Mouse (Mus musculus): ENCODE data around the gene Prnp. TPM values are rescaled to one million over a fixed set of nuclear protein-coding genes. Genes with fewer than 3 reads are reported as not detected.

The Prnp gene
- polyA plus RNA-seq, 1 experiment from 2014 or later, result 49.6 TPM

DNA sequence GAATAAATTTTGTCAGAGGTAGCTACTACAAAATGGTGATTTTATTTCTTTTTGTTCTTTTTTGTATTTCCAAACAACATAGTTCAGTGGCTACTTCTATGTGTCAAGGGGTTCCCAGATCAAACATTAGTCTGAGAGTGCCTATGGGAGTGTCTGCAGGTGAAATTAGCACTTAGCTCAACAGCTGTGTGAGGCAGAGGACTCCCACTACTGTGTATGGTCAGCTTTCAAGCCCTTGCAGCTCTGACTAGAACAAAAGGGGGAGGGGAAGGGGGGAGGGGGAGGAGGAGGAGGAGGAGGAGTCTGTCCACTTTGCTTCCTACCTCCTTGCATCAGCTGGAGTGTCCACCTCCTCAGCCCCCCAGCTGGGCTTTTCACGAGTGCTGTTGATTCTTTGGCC, 34.6 kb downstream of the Prnp start:
- Histone ChIP-seq H3K27me3 (ENCODE audit: insufficient read depth, low read length) (no peaks in the 10 kb centered on the region), H3K27ac (ENCODE audit: low read length) (no peak overlapping the region), H3K36me3 (ENCODE audit: insufficient read depth, low read length) (no peaks in the 10 kb centered on the region), H3K4me2 (replicated peaks; ENCODE audit: low read depth, low read length) (no peak overlapping the region), H3K4me1 (ENCODE audit: insufficient read depth, low read length) (no peaks in the 10 kb centered on the region), H3K9ac (replicated peaks; ENCODE audit: low read length) (no peak overlapping the region), H3K9me3 (ENCODE audit: low read length) (no peaks in the 10 kb centered on the region), H3K4me3 (ENCODE audit: low read length) (no peak overlapping the region)
- WGBS, result 32% methylated on average over 1 of the region's 1 CpGs
- no peak for ATAC-seq (ENCODE audit: low FRiP score, low TSS enrichment)

DNA sequence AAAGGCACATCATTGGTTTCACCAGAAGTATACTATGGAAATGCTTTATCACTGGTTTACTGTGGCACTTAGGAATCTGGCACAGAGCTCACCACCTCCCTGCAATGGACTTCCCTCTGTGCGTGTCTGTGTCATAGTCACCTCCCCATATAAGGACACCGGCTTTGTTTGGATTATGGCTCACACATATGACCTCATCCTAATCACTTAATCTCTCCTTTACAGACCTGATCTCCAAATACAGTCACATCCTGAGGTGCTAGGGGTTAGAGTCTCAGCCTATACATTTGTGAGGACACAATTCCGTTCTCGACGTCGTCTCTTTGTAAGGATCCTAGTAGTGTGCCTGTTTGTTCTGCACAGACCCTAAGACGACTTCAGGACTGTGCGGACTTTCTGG, 35.5 kb downstream of the Prnp start:
- Histone ChIP-seq H3K4me1 (ENCODE audit: insufficient read depth, low read length) (no peaks in the 10 kb centered on the region), H3K27me3 (ENCODE audit: insufficient read depth, low read length) (no peaks in the 10 kb centered on the region), H3K9ac (replicated peaks; ENCODE audit: low read length) (no peak overlapping the region), H3K4me2 (replicated peaks; ENCODE audit: low read depth, low read length) (no peak overlapping the region), H3K27ac (ENCODE audit: low read length) (no peak overlapping the region), H3K36me3 (ENCODE audit: insufficient read depth, low read length) (no peaks in the 10 kb centered on the region), H3K9me3 (ENCODE audit: low read length) (no peaks in the 10 kb centered on the region), H3K4me3 (ENCODE audit: low read length) (no peak overlapping the region)
- WGBS, result 73% methylated on average over 8 of the region's 8 CpGs
- ATAC-seq (ENCODE audit: low FRiP score, low TSS enrichment), result no peak

DNA sequence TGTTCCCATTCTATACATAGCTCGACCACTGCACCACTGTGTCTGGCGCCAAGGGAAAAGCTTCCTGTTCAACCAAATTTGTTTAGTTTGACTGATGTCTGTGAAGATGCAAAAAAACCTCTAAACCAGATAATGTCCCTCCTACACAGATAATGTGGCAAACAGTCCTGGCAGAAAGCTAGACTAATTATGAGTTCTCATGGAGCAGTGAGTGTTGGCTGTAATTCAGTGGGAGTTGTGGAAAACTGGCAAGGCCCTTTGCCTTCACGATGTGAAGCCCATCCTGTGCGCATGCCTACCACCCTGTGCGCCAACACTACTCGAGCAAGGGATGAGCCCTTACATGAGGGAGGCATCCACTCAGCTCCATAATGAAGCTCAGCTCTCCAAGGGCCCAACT, 36.0 kb downstream of the Prnp start:
- Histone ChIP-seq H3K4me1 (ENCODE audit: insufficient read depth, low read length) (no peaks in the 10 kb centered on the region), H3K4me3 (ENCODE audit: low read length) (no peak overlapping the region), H3K4me2 (replicated peaks; ENCODE audit: low read depth, low read length) (no peak overlapping the region), H3K27me3 (ENCODE audit: insufficient read depth, low read length) (no peaks in the 10 kb centered on the region), H3K36me3 (ENCODE audit: insufficient read depth, low read length) (no peaks in the 10 kb centered on the region), H3K9me3 (ENCODE audit: low read length) (no peaks in the 10 kb centered on the region), H3K9ac (replicated peaks; ENCODE audit: low read length) (no peak overlapping the region), H3K27ac (ENCODE audit: low read length) (no peak overlapping the region)
- WGBS, result 86% methylated on average over 6 of the region's 6 CpGs
- no peak for ATAC-seq (ENCODE audit: low FRiP score, low TSS enrichment)

DNA sequence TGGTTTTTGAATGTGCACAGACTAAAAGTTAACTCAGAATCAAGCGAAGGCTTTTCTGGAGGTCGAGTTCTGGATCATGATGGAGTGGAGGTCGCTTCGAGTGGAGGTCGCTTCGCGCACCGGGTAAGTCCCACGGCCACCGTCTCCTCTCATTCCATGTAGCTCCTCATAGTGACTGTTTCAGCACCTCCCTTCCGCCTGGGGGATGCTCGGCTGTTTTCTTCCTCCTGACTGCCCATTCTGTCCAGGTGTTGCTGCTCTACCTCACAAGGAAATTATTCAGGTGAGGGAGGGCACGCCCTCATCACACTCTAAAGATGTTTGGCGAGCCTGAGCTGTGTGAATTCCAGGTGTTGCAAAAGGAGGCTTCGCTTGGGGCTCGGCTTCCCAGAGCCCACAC, 36.6 kb downstream of the Prnp start:
- no peak for ATAC-seq (ENCODE audit: low FRiP score, low TSS enrichment)
- Histone ChIP-seq H3K36me3 (ENCODE audit: insufficient read depth, low read length) (no peaks in the 10 kb centered on the region), H3K4me3 (ENCODE audit: low read length) (no peak overlapping the region), H3K27ac (ENCODE audit: low read length) (no peak overlapping the region), H3K9me3 (ENCODE audit: low read length) (no peaks in the 10 kb centered on the region), H3K9ac (replicated peaks; ENCODE audit: low read length) (no peak overlapping the region), H3K27me3 (ENCODE audit: insufficient read depth, low read length) (no peaks in the 10 kb centered on the region), H3K4me1 (ENCODE audit: insufficient read depth, low read length) (no peaks in the 10 kb centered on the region), H3K4me2 (replicated peaks; ENCODE audit: low read depth, low read length) (no peak overlapping the region)
- WGBS, result 85% methylated on average over 16 of the region's 16 CpGs

DNA sequence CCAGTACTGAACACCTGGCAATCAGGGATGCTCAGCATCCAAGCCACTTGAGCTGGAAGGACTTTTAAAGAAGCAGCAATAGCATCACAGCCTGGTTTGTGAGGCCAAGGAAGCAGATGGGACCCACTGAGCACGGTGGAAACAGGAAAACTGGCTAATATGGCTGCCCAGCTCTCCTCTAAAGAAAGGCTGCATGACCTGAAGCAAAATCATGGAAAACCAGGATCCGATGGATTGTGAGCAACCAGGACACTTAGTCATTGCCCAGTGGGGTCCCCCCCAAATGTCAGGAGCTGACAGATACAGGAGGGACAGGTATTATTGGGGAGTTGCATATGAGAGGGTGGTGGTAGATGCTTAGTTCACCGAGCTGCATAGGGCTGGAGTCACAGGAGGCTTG, 38.4 kb downstream of the Prnp start:
- ATAC-seq (ENCODE audit: low FRiP score, low TSS enrichment), result no peak

DNA sequence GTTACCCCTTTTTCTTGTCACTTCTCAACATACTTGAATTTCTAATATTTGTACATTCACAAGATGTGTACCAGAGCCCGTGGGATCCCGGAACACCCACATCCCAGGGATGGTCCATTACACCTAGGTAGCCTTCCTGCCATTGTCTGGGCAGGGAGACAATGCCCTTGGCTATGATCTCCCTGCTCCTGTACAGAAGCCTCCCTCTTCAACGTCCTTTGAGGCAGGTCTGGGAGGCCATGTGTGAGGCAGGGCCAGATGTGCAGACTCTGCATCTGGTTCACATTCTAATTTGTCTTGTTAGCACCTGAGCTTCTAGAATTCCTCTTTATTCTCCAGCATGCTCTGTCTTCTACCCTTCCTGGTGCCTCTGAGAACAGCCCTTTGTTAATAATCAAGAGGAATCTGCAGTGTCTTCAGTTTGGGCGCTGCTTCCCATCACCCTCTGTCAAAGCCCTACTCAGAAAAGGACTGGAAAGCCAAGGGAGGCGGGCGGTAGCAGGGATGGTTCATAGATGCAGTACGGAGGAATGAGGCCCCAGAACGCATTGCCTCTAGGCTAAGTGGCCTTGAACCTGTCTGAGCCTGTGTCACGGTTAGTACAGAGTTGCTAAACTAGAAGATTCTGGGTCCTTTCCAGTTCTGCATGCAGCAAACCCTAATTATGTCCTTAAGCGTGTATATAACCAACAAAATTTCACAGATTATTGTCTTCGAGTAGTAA, 39.4 kb downstream of the Prnp start:
- Histone ChIP-seq H3K4me1 (ENCODE audit: insufficient read depth, low read length) (peaks cover 15% of the 10 kb centered on the region), H3K9me3 (ENCODE audit: low read length) (no peaks in the 10 kb centered on the region), H3K36me3 (ENCODE audit: insufficient read depth, low read length) (no peaks in the 10 kb centered on the region), H3K4me3 (ENCODE audit: low read length) (no peak overlapping the region), H3K4me2 (replicated peaks; ENCODE audit: low read depth, low read length) (no peak overlapping the region), H3K27me3 (ENCODE audit: insufficient read depth, low read length) (peaks cover 15% of the 10 kb centered on the region; the same call in 1 of the 2 replicates), H3K27ac (ENCODE audit: low read length) (no peak overlapping the region), H3K9ac (replicated peaks; ENCODE audit: low read length) (no peak overlapping the region)
- ATAC-seq (ENCODE audit: low FRiP score, low TSS enrichment), result no peak
- WGBS, result 80% methylated on average over 11 of the region's 11 CpGs

More for the DNA sequence above, 38.4 kb downstream of the Prnp start:
- Histone ChIP-seq H3K4me3 (ENCODE audit: low read length) (no peak overlapping the region), H3K9me3 (ENCODE audit: low read length) (no peaks in the 10 kb centered on the region), H3K4me1 (ENCODE audit: insufficient read depth, low read length) (peaks cover 10% of the 10 kb centered on the region), H3K4me2 (replicated peaks; ENCODE audit: low read depth, low read length) (no peak overlapping the region), H3K9ac (replicated peaks; ENCODE audit: low read length) (no peak overlapping the region), H3K36me3 (ENCODE audit: insufficient read depth, low read length) (no peaks in the 10 kb centered on the region), H3K27me3 (ENCODE audit: insufficient read depth, low read length) (peaks cover 8% of the 10 kb centered on the region; the same call in 1 of the 2 replicates), H3K27ac (ENCODE audit: low read length) (no peak overlapping the region)
- 77% methylated on average over 3 of the region's 3 CpGs for WGBS

DNA sequence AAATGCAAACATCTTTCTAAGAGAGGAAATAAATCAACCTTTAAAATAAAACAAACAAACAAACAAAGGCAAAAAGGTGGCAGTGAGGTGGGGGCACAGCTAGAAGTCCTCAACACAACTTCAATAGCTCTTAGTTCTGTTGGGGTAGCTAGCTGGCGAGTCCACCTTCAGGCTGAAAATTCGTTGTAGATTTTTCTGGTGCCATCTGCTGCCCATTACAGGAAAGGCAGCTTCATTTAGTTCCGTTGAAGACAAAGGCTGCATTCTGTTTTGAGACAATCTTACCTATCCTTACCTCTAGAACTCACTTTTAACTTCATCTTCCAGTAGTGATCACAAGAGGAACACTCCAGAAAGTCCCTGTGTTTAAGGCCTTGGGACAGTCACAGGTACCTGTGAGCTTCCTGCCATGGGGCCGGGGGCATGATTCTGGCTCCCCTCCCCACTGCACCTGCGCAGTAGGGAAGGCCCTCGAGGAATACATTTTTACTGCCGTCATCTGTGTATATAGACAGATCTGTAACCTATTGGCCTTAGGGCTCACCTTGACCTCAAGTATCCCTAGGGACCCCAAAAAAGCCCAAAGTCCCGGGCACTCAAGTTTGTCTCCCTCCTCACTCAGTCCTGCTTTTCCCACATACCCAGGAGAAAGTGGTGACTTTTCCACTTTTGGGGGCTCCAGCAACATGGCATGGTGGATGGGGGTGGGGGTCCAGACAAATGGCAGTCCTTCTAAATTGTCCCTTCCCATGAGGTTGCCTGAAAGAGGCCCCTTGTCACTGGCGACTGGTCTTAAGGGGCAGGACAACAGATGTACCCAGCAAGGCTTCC, 40.3 kb downstream of the Prnp start:
- ATAC-seq (ENCODE audit: low FRiP score, low TSS enrichment), result no peak

DNA sequence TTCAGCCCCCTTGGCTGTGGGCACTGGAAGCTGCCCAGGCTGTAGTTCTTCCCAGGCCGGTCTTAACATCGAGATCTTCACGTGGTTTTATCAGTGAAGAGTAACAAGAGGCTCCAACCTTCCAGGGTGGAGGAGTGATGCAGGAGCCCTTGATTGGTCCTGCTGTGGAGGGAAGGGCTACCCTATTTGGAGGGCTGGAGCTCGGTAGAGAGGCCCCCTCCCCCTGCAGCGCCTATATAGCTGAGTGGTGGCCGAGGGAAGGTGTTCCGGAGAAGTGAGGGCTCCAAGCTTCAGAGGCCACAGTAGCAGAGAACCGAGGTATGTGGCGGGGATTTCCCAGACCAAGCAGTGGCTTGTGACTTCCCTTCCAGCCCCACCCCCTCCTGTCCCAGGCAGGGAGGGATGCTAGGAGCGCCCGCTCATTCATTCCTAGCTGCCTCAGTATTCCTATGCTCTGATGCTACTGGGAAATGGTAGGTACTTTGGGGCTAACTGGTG, 40.9 kb downstream of the Prnp start, which contains the start of gene Prnd:
Gene Prnd (plus strand): TSS at position 264 of the 498 bp plus-strand sequence.
- H3K9me3 ChIP-seq (ENCODE audit: low read length), result no peaks in the 10 kb centered on the region
- peak; percentile 50; the same call in 1 of the 2 replicates for ATAC-seq (ENCODE audit: low FRiP score, low TSS enrichment)
- peaks cover 16% of the 10 kb centered on the region; the same call in 1 of the 2 replicates for H3K27me3 ChIP-seq (ENCODE audit: insufficient read depth, low read length)
- no peak within 1 kb of the TSS for H3K4me3 ChIP-seq (ENCODE audit: low read length)
- H3K9ac ChIP-seq (replicated peaks; ENCODE audit: low read length), result no peak within 1 kb of the TSS
- H3K4me2 ChIP-seq (replicated peaks; ENCODE audit: low read depth, low read length), result no peak within 1 kb of the TSS
- H3K36me3 ChIP-seq (ENCODE audit: insufficient read depth, low read length), result no peaks in the 10 kb centered on the region
- peaks cover 15% of the 10 kb centered on the region for H3K4me1 ChIP-seq (ENCODE audit: insufficient read depth, low read length)
- 10% methylated on average over 11 of the region's 11 CpGs for WGBS
- H3K27ac ChIP-seq (ENCODE audit: low read length), result no peak within 1 kb of the TSS

More for the DNA sequence above, 40.3 kb downstream of the Prnp start:
- H3K4me1 ChIP-seq (ENCODE audit: insufficient read depth, low read length), result peaks cover 15% of the 10 kb centered on the region
- H3K4me3 ChIP-seq (ENCODE audit: low read length), result no peak overlapping the region
- no peaks in the 10 kb centered on the region for H3K36me3 ChIP-seq (ENCODE audit: insufficient read depth, low read length)
- peaks cover 16% of the 10 kb centered on the region; the same call in 1 of the 2 replicates for H3K27me3 ChIP-seq (ENCODE audit: insufficient read depth, low read length)
- H3K9ac ChIP-seq (replicated peaks; ENCODE audit: low read length), result no peak overlapping the region
- WGBS, result 47% methylated on average over 9 of the region's 9 CpGs
- no peak overlapping the region for H3K4me2 ChIP-seq (replicated peaks; ENCODE audit: low read depth, low read length)
- H3K9me3 ChIP-seq (ENCODE audit: low read length), result no peaks in the 10 kb centered on the region
- no peak overlapping the region for H3K27ac ChIP-seq (ENCODE audit: low read length)

DNA sequence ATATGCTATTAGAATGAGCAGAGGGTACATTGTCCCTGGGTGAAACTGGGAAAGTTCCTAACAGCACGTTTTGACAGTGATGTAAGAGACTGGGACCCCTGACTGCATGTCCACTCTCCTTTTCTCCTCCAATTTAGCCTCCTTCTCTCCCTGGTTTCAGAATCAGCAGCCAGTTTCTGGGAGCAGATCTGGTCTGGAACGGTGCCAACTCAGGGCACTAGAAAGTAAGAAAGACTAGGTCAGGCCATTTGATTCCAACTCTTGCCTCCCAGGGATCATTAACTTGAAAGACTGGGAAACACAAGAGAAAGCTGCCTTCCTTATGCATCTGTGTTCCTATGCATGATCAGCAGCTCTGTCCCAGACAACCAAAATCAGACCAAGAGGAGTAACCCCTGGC, 42.7 kb downstream of the Prnp start:
- Histone ChIP-seq H3K9me3 (ENCODE audit: low read length) (no peaks in the 10 kb centered on the region), H3K27me3 (ENCODE audit: insufficient read depth, low read length) (peaks cover 16% of the 10 kb centered on the region; the same call in 1 of the 2 replicates), H3K4me1 (ENCODE audit: insufficient read depth, low read length) (peaks cover 15% of the 10 kb centered on the region), H3K9ac (replicated peaks; ENCODE audit: low read length) (no peak overlapping the region), H3K27ac (ENCODE audit: low read length) (no peak overlapping the region), H3K4me3 (ENCODE audit: low read length) (no peak overlapping the region), H3K4me2 (replicated peaks; ENCODE audit: low read depth, low read length) (peak overlapping the region; percentile 48; the same call in 1 of the 2 replicates), H3K36me3 (ENCODE audit: insufficient read depth, low read length) (no peaks in the 10 kb centered on the region)
- WGBS, result 31% methylated on average over 2 of the region's 2 CpGs
- no peak for ATAC-seq (ENCODE audit: low FRiP score, low TSS enrichment)
